Mouse (Mus musculus) forelimb bud, embryonic 11.5 days (tissue): ENCODE measurements around the gene Zdhhc18.

ENCODE experiments used
- DNase-seq: peaks from one replicate; pipeline ENCODE4 v3.0.0-alpha.2; 2012; ENCODE audit warnings: low read depth, low spot score

Gene Zdhhc18

DNA sequence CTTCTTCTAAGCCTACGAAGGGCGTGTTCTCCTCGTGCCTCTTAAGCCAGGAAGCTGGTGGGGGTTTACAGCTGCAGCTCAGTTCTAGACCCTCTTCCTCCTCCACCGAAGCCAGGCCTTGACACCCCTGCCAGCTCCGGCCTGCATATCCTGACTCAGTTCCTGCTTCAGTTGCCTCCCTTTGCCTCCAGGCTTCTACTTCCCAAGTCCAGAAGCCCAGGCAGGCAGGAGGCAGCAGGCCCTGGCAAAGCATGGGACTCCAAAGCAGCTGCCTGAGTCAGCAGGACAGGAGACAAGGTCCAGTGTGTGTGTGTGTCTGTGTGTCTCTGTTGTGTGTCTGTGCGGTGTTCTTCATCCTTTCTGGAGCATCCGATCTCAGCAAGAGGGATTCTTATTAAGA, 45.8 kb downstream of the Zdhhc18 start:
- DNase-seq = no peak

- DNase-seq = no peak
These were observed 46.9 kb downstream of the Zdhhc18 start for GRCm38 (mm10) chr4:133603056-133603455.

GRCm38 (mm10) chr4:133601721-133602218, 48.2 kb downstream of the Zdhhc18 start, which contains the start of gene Sfn:
Gene Sfn, minus strand, starts transcription at chr4:133602168.
- peak; percentile 51 for DNase-seq

DNA sequence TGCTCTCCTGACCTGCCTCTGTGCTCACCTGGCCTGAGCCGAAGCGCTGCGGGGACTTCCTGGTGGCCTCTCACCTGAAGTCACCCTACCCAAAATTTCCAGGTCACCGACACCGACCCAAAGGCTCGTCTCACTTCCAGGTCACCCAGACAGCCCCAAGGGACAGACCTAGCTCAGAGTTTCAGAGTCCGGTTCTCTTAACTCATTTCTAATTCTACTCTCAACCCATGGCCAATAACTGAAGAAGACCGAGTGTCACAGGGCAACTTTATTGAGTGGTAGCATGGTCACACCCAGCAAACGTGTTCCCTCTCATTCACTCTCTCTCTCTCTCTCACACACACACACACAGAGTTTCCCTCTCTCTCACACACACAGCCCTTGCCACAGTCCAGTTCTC, 49.6 kb downstream of the Zdhhc18 start:
- DNase-seq = no peak

- peak; percentile 80 for DNase-seq
These were observed 50.3 kb downstream of the Zdhhc18 start for GRCm38 (mm10) chr4:133599571-133600073.

GRCm38 (mm10) chr4:133599116-133599515, 50.8 kb downstream of the Zdhhc18 start:
- DNase-seq = no peak

GRCm38 (mm10) chr4:133598616-133599015, 51.3 kb downstream of the Zdhhc18 start:
- DNase-seq = no peak

DNA sequence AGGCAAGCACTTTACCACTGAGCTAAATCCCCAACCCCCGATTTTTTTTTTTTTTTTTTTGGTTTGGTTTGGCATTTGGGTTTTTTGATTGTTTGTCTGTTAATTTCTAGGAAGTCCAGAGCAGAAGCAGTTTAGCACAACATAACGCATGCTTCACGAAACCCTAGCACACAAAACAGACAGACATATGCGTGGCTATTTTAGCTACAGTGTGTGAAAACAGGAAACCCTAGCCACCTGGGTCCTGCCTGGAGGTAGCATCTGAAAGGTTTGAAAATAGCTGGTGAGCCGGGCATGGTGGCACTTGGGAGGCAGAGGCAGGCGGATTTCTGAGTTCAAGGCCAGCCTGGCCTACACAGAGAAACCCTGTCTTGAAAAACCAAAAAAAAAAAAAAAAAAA, 53.9 kb downstream of the Zdhhc18 start:
- no peak for DNase-seq

DNA sequence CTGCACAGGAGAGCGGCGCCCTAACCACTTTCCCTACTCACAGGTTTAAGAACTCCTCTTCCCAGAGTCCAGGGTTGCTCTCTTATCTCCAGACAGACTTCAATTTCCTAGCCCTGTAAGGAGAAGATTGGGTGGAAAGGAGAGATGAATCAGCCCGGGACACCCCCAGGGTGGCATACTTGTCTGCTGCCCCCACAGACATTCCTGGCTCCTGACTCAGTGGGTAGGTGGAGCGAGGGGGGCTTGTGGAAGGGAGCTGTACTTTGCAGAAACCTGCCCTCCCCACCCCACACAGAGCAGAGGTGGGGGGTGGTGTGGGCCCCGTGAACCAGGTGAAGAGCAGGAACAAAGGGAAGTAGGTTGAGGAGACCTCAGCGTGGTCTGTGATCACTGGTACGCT, 54.4 kb downstream of the Zdhhc18 start:
- DNase-seq = no peak

GRCm38 (mm10) chr4:133592570-133592969, 57.4 kb downstream of the Zdhhc18 start:
- DNase-seq = peak; percentile 62

DNA sequence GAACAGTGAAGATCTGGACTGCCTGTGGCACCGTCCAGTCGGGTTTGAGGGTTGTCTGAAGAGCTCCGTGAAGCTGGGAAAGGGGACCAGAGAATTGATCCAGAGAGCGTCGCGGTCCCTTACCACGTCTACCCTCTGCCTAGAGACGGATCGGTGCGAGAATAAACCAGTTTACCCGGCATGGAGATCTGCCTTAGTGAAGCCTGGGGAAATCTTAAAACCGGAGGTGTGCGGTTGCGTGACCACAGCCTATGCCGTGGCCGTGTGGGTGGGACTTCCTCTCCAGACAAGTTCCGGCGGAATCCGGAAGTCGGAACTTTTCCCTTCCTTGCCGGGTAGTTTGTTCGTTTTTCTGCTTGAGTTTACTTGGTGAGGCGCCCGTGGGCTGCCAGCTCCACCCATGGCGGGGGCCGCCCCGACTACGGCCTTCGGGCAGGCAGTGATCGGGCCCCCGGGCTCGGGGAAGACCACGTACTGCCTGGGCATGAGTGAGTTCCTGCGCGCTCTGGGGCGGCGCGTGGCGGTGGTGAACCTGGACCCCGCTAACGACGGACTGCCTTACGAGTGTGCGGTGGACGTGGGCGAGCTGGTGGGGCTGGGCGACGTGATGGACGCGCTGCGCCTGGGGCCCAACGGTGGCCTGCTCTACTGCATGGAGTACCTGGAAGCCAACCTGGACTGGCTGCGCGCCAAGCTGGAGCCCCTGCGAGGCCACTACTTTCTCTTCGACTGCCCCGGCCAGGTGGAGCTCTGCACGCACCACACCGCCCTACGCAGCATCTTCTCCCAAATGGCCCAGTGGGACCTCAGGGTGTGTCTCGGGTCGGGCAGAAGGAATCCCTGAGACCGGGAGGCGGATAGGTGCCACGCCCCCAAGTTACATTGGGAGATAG, 65.6 kb downstream of the Zdhhc18 start, which contains the start of gene Gpn2:
Gene Gpn2, plus strand, starts transcription at position 304 of the 893 bp plus-strand sequence.
- peak; percentile 78 for DNase-seq

GRCm38 (mm10) chr4:133583690-133584058, 66.3 kb downstream of the Zdhhc18 start:
- no peak for DNase-seq

DNA sequence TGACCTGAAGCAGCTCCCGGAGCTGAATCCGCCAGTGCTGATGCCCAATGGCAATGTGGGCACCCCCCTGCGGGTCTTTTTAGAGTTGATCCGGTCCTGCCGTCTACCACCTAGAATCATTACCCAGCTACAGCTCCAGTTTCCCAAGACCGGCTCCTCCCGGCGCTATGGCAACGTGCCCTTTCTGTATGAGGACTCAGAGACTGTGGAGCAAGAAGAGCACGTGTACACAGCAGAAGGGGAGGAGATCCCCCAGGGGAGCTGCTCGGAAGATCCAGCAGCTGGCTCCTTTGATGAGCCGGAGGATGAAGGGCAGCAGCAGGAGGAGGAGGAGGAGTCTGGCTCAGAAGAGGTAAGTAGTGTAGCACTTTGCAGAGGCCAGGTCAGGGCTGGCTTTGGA, 72.0 kb downstream of the Zdhhc18 start:
- DNase-seq = no peak

DNA sequence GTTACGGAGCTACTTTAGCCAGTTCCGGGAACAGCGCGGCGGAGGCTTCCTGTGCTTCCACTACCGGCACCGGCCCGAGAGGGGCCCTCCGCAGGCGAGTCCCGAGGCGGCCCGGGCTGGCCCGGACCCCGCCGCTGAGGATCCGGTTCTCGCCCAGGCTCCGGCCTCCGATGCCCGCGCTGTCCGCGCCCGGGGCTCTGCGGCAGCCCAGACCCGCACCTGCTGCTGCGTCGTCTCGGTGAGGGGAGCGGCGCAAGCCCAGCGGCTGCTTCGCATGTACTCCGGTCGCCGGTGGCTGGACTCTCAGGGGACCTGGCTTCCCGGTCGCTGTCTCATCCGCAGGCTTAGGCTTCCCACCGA, 75.1 kb downstream of the Zdhhc18 start:
- no peak for DNase-seq

DNA sequence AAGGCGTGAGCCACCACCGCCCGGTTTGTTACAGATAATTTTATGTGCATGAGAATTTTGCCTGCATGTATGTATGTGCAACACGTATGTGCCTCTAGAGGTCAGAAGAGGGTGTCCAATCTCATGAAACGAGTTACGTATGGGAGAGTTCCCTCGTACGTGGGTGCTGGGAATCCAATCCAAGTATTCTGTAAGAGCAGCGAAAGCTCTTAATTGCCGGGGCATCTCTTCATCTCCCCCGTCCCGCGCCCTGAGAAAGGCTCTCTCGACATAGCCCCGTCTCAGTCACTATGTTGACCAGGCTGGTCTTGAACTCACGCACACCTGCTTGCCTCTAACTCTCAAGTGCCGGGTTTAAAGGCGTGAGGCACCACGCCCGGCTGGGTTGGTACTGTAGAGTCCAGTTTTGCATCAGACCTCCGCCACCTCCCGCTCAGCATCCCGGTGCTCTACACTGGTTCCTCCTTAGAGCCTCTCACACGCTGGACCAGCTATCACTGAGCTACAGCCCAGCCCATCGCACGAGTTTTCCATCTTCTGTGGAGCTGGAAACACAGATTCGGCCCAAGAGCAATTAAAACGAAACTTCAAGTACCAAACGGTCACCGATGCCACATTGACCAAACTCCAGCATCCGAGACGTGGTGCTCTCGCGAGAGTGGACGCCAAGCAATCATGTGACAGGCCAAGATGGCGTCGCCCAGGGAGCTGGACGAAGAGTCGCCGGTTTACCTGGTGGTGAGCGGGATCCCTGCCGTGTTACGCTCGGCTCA, 75.7 kb downstream of the Zdhhc18 start, which contains the start of gene Gpatch3:
Gene Gpatch3, plus strand, starts transcription at position 676 of the 773 bp plus-strand sequence.
- DNase-seq = peak; percentile 93

GRCm38 (mm10) chr4:133570066-133570466, 79.9 kb downstream of the Zdhhc18 start:
- DNase-seq = no peak

DNA sequence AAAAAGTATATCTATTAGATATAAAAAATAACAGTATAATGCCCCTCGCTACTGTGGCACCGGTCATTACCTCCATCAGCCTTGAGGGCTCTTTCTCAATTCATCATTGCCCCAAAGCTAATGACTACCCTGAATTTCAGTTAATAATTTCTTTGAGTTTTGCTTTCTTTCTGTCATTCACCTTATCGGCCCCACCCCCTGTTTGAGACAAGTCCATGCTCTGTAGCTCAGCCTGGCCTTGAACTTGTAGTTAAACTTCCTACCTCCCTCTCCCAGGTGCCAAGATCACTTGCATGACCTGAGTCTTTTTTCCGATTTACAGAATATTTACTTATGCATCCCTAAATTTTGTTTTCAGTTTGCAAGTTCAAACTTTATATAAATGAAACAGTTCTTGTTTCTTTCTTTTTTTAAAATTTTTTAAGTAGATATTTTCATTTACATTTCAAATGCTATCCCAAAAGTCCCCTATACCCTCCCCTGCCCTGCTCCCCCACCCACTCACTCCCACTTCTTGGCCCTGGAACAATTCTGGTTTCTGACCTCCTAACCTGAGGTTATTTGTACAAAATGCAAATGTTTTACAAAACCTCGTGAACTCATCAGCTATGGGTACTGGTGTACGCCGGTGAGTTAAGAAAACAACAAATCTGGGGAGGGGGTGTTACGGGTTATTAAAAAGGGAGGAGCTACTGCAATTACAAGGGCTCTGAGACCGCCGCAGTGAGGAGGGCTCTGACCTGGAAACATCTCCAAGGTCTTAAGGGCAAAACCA, 80.5 kb downstream of the Zdhhc18 start:
- DNase-seq = no peak

GRCm38 (mm10) chr4:133567251-133567650, 82.7 kb downstream of the Zdhhc18 start:
- no peak for DNase-seq

DNA sequence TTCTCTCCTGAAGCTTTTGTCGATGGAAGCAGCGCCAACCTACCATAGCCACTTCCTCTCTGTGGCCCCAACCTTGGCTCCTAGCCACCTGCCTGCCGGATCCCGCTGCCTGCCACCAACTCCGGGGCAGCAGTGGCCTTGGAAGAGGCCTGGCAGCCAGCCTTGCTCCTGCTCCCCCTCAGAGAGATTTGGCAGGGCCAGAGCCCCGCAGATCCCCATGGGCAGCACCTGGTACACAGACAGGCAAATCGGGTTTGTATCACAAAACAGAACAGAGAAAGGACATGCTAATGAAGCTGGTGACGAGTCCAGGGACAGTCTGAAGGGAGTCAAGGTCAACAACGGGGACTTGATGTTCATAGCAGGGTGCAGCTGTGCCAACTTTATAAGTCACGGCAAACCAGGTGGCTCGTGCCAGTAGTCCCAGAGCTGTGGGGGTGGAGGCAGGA, 86.8 kb downstream of the Zdhhc18 start:
- DNase-seq = no peak

GRCm38 (mm10) chr4:133561622-133562021, 88.3 kb downstream of the Zdhhc18 start:
- DNase-seq = no peak

- no peak for DNase-seq
These were observed 90.1 kb downstream of the Zdhhc18 start for GRCm38 (mm10) chr4:133559846-133560245.
